Mouse (Mus musculus): ENCODE measurements at regions not wholly inside any gene's neighbourhood (a gene's known extent, or its start where the extent isn't known, plus 50 kb on each side); places are given as distances from the start of the nearest gene placed in this dataset.

DNA sequence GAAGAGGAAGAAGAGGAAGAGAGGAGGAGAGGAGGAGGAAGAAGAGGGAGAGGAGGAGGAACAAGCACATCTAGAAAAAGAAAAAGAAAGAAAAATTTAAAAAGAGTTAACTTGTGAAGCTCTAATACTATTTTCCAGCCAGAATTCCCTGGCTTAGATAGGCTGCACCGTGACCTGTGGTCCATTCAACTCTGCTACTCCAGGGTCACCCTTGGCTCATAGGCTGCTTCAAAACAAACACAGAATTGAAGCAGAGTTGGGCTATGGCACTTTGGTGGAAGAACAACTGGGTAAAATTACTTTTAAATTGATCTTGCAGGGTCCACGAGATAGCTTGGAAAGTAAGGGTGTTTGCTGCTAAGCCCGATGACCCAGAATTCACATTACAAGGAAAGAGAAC is 79.0 kb upstream of the Gadd45a start:
- TF ChIP-seq EP300 (IDR thresholded peaks at IDR 0.05; ENCODE audit: low read depth) (no peak), CTCF (IDR thresholded peaks at IDR 0.05; ENCODE audit: low read depth) (no peak)

Data from liver, embryonic 14.5 days (tissue).